Mouse (Mus musculus): ENCODE measurements at regions not wholly inside any gene's neighbourhood (a gene's known extent, or its start where the extent isn't known, plus 50 kb on each side); places are given as distances from the start of the nearest gene placed in this dataset.
A peak's percentile ranks its signal among the peaks of the same experiment; 100 is the strongest.

DNA sequence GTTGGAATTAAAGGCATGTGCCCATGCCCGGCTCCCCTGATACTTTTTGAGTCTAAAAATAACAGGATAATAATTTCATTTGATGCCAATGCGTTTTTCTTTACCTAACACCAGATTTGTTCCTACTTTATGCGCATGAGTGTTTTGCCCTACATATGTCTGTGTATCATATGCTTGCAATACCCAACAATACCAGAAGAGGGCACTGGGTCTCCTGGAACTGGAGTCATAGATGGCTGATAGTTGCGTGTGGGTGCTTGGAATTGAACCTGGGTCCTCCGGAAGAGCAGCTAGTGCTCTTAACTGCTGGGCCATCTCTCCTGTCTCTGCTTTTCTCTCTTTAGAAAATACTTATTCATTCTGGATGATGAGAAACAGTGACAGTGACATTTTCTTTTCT is 67.3 kb upstream of the Rgs6 start:
- DNase-seq (ENCODE audit: low read depth, low spot score): peak; percentile 18

DNA sequence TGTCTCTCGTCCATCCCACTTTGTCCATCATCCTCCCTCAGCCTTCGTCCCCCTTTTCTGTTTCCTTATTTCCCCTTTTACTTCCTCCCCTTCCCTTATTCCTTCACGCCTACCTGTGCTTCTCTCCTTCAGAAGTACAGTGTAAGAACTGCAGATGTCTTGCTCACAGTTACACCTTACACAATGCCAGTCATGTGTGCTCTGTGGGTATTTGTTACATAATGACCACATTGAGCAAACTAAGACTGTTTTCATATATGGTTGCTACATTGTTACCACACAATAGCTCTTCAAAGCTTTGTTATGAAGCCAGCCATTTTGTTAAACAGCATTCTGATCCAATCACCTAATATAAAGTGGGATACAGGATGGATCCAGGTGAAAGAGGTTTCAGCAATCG is 63.1 kb upstream of the Rgs6 start:
- DNase-seq (ENCODE audit: low read depth, low spot score): no peak

All from CD4-positive, CD25-positive, alpha-beta regulatory T cell, adult 2 months (primary cell).